Mouse (Mus musculus) testis, postnatal 14 days (tissue): ENCODE data around the gene Mllt3.
"Not testable (repeated sequence)": the region's sequence is repeated elsewhere in the genome, so short reads cannot be mapped to it uniquely, and the experiment has no call there.

ENCODE experiments used
- DNase-seq: peaks from one replicate; pipeline ENCODE4 v3.0.0; 2021; ENCODE audit warnings: low spot score

Mllt3 gene

GRCm38 (mm10) chr4:88012774-88013173 lies 20.4 kb downstream of the Mllt3 start:
- no peak for DNase-seq

- DNase-seq: no peak
Measured at GRCm38 (mm10) chr4:88011870-88012572, 21.1 kb downstream of the Mllt3 start.

- DNase-seq: no peak
Measured at GRCm38 (mm10) chr4:88010441-88010840, 22.7 kb downstream of the Mllt3 start.

- no peak for DNase-seq
Measured at GRCm38 (mm10) chr4:88005801-88006200, 27.4 kb downstream of the Mllt3 start.

- DNase-seq: no peak
Measured at GRCm38 (mm10) chr4:88003159-88003948, 29.8 kb downstream of the Mllt3 start.

GRCm38 (mm10) chr4:87991710-87992109 lies 41.5 kb downstream of the Mllt3 start:
- no peak for DNase-seq

GRCm38 (mm10) chr4:87990940-87991339 lies 42.2 kb downstream of the Mllt3 start:
- DNase-seq: no peak

- DNase-seq: no peak
Measured at GRCm38 (mm10) chr4:87985281-87985680, 47.9 kb downstream of the Mllt3 start.

- no peak for DNase-seq
Measured at GRCm38 (mm10) chr4:87984589-87984988, 48.6 kb downstream of the Mllt3 start.

- no peak for DNase-seq
Measured at GRCm38 (mm10) chr4:87984091-87984490, 49.1 kb downstream of the Mllt3 start.

GRCm38 (mm10) chr4:87982578-87982977 lies 50.6 kb downstream of the Mllt3 start:
- DNase-seq: no peak

GRCm38 (mm10) chr4:87977820-87978448 lies 55.2 kb downstream of the Mllt3 start:
- DNase-seq: no peak

GRCm38 (mm10) chr4:87965836-87966235 lies 67.3 kb downstream of the Mllt3 start:
- no peak for DNase-seq

- not testable (repeated sequence) for DNase-seq
Measured at GRCm38 (mm10) chr4:87964890-87965289, 68.3 kb downstream of the Mllt3 start.

GRCm38 (mm10) chr4:87963773-87964076 lies 69.4 kb downstream of the Mllt3 start:
- DNase-seq: no peak

- DNase-seq: no peak
Measured at GRCm38 (mm10) chr4:87963055-87963772, 70.0 kb downstream of the Mllt3 start.

- DNase-seq: no peak
Measured at GRCm38 (mm10) chr4:87961872-87962271, 71.3 kb downstream of the Mllt3 start.

- no peak for DNase-seq
Measured at GRCm38 (mm10) chr4:87957852-87958251, 75.3 kb downstream of the Mllt3 start.

GRCm38 (mm10) chr4:87957198-87957597 lies 76.0 kb downstream of the Mllt3 start:
- DNase-seq: no peak

- no peak for DNase-seq
Measured at GRCm38 (mm10) chr4:87955132-87955531, 78.0 kb downstream of the Mllt3 start.

GRCm38 (mm10) chr4:87954421-87955083 lies 78.6 kb downstream of the Mllt3 start:
- DNase-seq: no peak

- DNase-seq: no peak
Measured at GRCm38 (mm10) chr4:87953736-87954135, 79.4 kb downstream of the Mllt3 start.
